ENCODE assay signal across 33 mouse cellular contexts in the genomic region with DNA sequence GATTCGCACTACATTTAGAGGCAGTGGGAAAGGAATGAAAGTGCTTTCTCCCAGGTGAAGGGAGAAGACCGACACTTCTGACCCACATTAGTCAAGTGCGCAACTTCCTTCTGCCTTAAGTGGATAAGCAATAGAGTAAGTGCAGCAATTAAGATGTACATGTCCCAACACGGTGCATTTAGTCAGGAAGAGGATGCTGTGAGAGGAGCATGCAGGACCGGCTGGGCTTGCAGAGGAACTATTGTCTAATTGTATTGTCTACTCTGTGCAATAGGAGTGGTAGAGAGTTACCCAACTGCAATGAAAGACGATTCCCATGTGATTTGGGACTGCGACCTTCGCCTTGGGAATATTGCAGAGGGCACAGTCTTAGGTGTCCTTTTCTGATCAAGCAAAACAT. TPM values are rescaled to one million over a fixed set of nuclear protein-coding genes. Genes with fewer than 3 reads are reported as not detected.
"Had no signal": no experiment of that assay in that cellular context is flagged by ENCODE, and none has a peak within 500 bp of the region (broad histone marks: within the 10 kb centered on the region; RNA-seq: fewer than 3 reads in every experiment).

No protein-coding gene starts in this region.

- H3K4me3 ChIP-seq: heart, embryonic 12.5 days; heart, embryonic 13.5 days; heart, embryonic 15.5 days; hindbrain, embryonic 10.5 days; hindbrain, embryonic 12.5 days; hindbrain, embryonic 13.5 days; hindbrain, embryonic 15.5 days; intestine, embryonic 15.5 days; kidney, embryonic 15.5 days; layer of hippocampus, adult 2 months had no signal

- H3K27ac ChIP-seq: heart, embryonic 13.5 days; heart, embryonic 15.5 days; hindbrain, embryonic 10.5 days; hindbrain, embryonic 12.5 days; hindbrain, embryonic 13.5 days; hindbrain, embryonic 14.5 days; hindbrain, embryonic 15.5 days; hindbrain, postnatal 0 days; intestine, embryonic 15.5 days; kidney, embryonic 15.5 days; kidney, postnatal 0 days; layer of hippocampus, adult 2 months had no signal

- DNase-seq: heart, postnatal 14 days; heart, postnatal 36 days; heart, postnatal 4 days; kidney, adult 11 months; kidney, adult 18-20 months; kidney, adult 2 months; kidney, adult 8-10 months; kidney, adult 9 months; kidney, postnatal 10 days; kidney, postnatal 14 days; kidney, postnatal 25 days; kidney, postnatal 36 days; kidney, postnatal 4 days; layer of hippocampus, adult 9-11 months; layer of hippocampus, postnatal 36 days had no signal

- H3K9me3 ChIP-seq: heart, embryonic 12.5 days; heart, embryonic 13.5 days; heart, embryonic 15.5 days; hindbrain, embryonic 10.5 days; hindbrain, embryonic 12.5 days; hindbrain, embryonic 13.5 days; hindbrain, embryonic 15.5 days; intestine, embryonic 15.5 days; kidney, embryonic 15.5 days had no signal

- H3K36me3 ChIP-seq: heart, embryonic 12.5 days; heart, embryonic 13.5 days; heart, embryonic 15.5 days; hindbrain, embryonic 10.5 days; hindbrain, embryonic 12.5 days; hindbrain, embryonic 13.5 days; hindbrain, embryonic 15.5 days; intestine, embryonic 15.5 days; kidney, embryonic 15.5 days had no signal

- H3K27me3 ChIP-seq: heart, embryonic 12.5 days; heart, embryonic 13.5 days; heart, embryonic 15.5 days; hindbrain, embryonic 12.5 days; hindbrain, embryonic 13.5 days; hindbrain, embryonic 15.5 days; intestine, embryonic 15.5 days; kidney, embryonic 15.5 days had no signal

- H3K4me1 ChIP-seq: heart, embryonic 12.5 days; heart, embryonic 13.5 days; heart, embryonic 15.5 days; hindbrain, embryonic 10.5 days; hindbrain, embryonic 12.5 days; hindbrain, embryonic 13.5 days; hindbrain, embryonic 15.5 days; intestine, embryonic 15.5 days; kidney, embryonic 15.5 days had no signal

RNA-seq across cellular contexts. Expression of gene Sptssb, which starts 30.2 kb away (rescaled TPM):
- total RNA-seq: heart, postnatal 14 days; heart, postnatal 25 days; heart, postnatal 36 days; heart, postnatal 4 days; hematopoietic stem cell, adult 5-6 weeks had no signal
- polyA plus RNA-seq: heart, postnatal 0 days; hindbrain, embryonic 11.5 days; inflammation-experienced regulatory T-cells, adult 6 months had no signal
